Mouse (Mus musculus) hindbrain, embryonic 13.5 days (tissue): ENCODE data around the gene Tubgcp6. TPM values are rescaled to one million over a fixed set of nuclear protein-coding genes. Genes with fewer than 3 reads are reported as not detected.
A peak's percentile ranks its signal among the peaks of the same experiment; 100 is the strongest.

ENCODE experiments used
- ATAC-seq: fragments of 200-750 bp; cut with Nextera tagmentation; 2 replicates; pipeline ENCODE4 v1.8.0; 2017; ENCODE audit warnings: moderate TSS enrichment; ENCODE audit not compliant: low FRiP score
- H3K27ac ChIP-seq: fragments of 300-500 bp; sonication (generic); 2 replicates; pipeline ENCODE4 v1.5.1; 2015; ENCODE audit warnings: inconsistent platforms, mild to moderate bottlenecking, moderate library complexity
- H3K27me3 ChIP-seq: fragments of 300-500 bp; sonication (generic); 2 replicates; pipeline ENCODE4 v1.6.1; 2015; ENCODE audit warnings: mild to moderate bottlenecking, inconsistent platforms
- H3K36me3 ChIP-seq: fragments of 300-500 bp; sonication (generic); 2 replicates; pipeline ENCODE4 v1.6.1; 2015; ENCODE audit warnings: mild to moderate bottlenecking, inconsistent platforms
- H3K4me1 ChIP-seq: fragments of 300-500 bp; sonication (generic); replicated peaks from 2 replicates; pipeline ENCODE4 v1.6.1; 2015; ENCODE audit warnings: inconsistent platforms
- H3K4me2 ChIP-seq: fragments of 300-500 bp; sonication (generic); 2 replicates; pipeline ENCODE4 v1.6.1; 2015; ENCODE audit warnings: inconsistent platforms, mild to moderate bottlenecking, moderate library complexity
- H3K4me3 ChIP-seq: fragments of 300-500 bp; sonication (generic); 2 replicates; pipeline ENCODE4 v1.5.1; 2015; ENCODE audit warnings: mild to moderate bottlenecking, inconsistent platforms
- H3K9ac ChIP-seq: fragments of 300-500 bp; sonication (generic); 2 replicates; pipeline ENCODE4 v1.6.1; 2015; ENCODE audit warnings: mild to moderate bottlenecking, inconsistent platforms
- H3K9me3 ChIP-seq: fragments of 300-500 bp; sonication (generic); 2 replicates; pipeline ENCODE4 v1.6.1; 2016; ENCODE audit warnings: inconsistent platforms
- WGBS: fragments of 180-500 bp; shearing (Covaris S2); methylation state at CpG from one replicate; pipeline ENCODE4 v1.1.7; 2015; 5-methylcytosine and 5-hydroxymethylcytosine counted together
- polyA plus RNA-seq: library from polyadenylated mRNA; unstranded; fragments of >200 nt; fragmentation: Nextera tagmentation; extraction: Ambion mirVana; gene quantifications from 2 replicates; pipeline ENCODE4 v1.2.1, GENCODE M21; 2015

Gene Tubgcp6
- polyA plus RNA-seq, 1 experiment from 2014 or later = 17.5 TPM

DNA sequence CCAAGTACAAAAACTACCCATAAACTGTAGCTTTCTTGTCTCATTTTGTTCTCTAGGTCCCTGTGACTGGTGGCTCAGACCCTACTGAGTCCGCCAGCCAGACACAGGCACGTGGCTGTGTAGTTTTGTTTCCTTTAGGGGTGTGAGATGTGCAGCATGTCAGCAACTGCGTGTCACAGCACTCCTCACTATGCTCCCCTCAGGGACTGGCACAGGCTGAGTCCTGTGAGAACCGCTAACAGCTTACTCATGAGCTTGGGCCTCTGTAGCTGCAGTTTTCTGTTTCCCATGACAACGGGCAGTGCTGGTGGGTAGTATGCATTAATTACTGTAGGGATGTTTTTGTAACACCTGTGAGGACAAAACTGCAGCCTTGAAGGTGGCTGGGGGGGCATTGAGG, 30.7 kb downstream of the Tubgcp6 start:
- no peak overlapping the region for H3K4me2 ChIP-seq
- no peak overlapping the region for H3K4me3 ChIP-seq
- no peaks in the 10 kb centered on the region for H3K27me3 ChIP-seq
- no peak for ATAC-seq
- WGBS = 79% methylated on average over 5 of the region's 5 CpGs
- H3K4me1 ChIP-seq = peaks cover 29% of the 10 kb centered on the region
- H3K27ac ChIP-seq = no peak overlapping the region
- peak overlapping the region; percentile 51; the same call in 1 of the 2 replicates for H3K9ac ChIP-seq
- peaks cover 56% of the 10 kb centered on the region for H3K36me3 ChIP-seq
- no peaks in the 10 kb centered on the region for H3K9me3 ChIP-seq

DNA sequence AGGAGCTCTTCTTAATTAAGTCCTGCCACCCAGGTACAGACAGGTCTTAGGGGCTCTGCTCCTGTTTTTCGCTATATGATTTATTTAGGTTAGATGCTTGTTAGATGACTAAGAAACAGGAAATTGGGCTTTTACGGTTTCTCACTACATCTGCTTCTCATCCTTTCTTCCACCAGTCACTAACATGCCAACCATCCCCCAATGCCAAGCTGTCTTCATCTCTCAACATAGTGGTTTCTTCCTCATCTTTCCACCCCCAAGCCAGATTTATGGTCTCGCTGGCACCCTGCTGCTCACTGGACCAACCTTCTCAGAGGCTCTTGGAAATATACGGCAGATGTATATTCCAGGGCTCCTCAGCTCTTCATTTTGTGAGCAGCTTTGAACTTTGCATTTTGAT, 32.2 kb downstream of the Tubgcp6 start:
- peaks cover 56% of the 10 kb centered on the region for H3K36me3 ChIP-seq
- H3K9me3 ChIP-seq = no peaks in the 10 kb centered on the region
- no peak overlapping the region for H3K27ac ChIP-seq
- H3K27me3 ChIP-seq = no peaks in the 10 kb centered on the region
- peak overlapping the region; percentile 97 for H3K4me2 ChIP-seq
- WGBS = 87% methylated on average over 4 of the region's 4 CpGs
- 0 out of 2 replicates have a peak overlapping the region, but pooled peaks have one; percentile 96 for H3K9ac ChIP-seq
- ATAC-seq = no peak
- peaks cover 29% of the 10 kb centered on the region for H3K4me1 ChIP-seq
- H3K4me3 ChIP-seq = peak overlapping the region; percentile 71; the same call in 1 of the 2 replicates

DNA sequence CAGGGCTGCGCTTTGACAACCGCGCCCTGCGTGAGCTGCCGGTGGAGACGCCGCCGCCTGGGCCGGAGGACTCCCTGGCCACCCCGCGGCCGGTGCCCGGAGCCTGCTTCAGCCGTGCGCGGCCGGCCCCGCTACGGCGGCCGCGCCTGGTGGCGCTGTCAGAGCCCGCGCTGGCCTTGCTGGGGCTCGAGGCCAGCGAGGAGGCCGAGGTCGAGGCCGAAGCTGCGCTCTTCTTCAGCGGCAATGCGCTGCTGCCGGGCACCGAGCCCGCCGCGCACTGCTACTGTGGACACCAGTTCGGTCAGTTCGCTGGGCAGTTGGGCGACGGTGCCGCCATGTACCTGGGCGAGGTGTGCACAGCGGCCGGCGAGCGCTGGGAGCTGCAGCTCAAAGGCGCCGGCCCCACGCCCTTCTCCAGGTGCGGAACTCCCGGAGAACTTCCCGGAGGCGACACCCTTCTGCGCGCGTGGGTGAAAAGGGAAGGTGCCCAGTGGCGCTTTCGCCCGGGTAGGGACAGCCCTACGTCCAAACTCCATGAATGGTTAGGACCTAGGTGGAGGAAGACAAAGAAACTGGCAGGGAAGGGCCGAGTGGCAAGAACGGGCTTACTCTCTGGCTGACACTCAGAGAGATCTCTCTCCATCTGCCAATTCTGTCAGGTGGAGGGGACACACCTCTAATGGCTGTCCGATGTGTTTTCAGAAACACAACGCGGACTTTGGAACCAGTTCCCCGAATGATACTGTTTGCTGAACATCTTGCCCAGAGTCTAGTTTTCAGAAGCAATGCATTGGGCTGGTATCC, 33.5 kb downstream of the Tubgcp6 start:
- peak overlapping the region; percentile 97 for H3K4me2 ChIP-seq
- peak overlapping the region; percentile 88 for H3K27ac ChIP-seq
- peak overlapping the region; percentile 96 for H3K9ac ChIP-seq
- peaks cover 56% of the 10 kb centered on the region for H3K36me3 ChIP-seq
- H3K9me3 ChIP-seq = no peaks in the 10 kb centered on the region
- whole genome bisulfite sequencing = 4% methylated on average over 68 of the region's 68 CpGs
- ATAC-seq = peak; percentile 68
- H3K4me1 ChIP-seq = peaks cover 29% of the 10 kb centered on the region
- peak overlapping the region; percentile 71 for H3K4me3 ChIP-seq
- no peaks in the 10 kb centered on the region for H3K27me3 ChIP-seq

DNA sequence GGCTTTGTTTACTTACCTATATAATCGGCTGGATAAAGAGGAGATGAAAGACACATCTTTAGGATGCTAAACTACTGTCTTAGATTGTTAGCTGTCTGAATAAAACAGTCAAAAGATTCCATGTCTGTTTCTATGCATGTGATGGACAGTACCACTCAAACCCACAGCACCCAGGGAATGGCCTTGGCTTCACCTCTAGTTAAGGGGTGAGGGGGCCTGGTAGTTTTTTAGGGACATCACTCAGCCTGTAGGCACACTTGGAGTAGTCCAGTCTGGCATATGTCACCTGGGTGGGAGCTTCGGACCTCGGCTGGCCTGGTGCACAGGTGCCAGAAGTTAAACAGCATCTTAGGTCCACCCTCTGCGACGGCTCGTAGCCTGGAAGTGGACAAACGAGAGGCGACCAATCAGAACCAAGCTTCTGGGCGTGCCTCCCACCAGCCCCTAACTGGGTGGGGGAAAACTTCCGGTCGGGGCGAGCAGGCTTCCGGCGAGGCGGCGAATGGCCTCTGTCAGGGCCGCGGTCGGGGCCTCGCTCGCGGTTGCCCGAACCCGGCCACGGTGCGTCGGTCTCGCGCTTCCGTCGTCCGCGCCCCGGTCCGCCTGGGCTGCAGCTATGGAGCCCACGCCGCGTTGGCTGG, 34.2 kb downstream of the Tubgcp6 start, which contains the start of gene Selenoo:
Selenoo (plus strand) TSS at position 478 of the 641 bp plus-strand sequence.
- Histone ChIP-seq H3K4me3 (peak within 1 kb of the TSS; percentile 71), H3K4me2 (peak within 1 kb of the TSS; percentile 97), H3K27ac (peak within 1 kb of the TSS; percentile 88), H3K27me3 (no peaks in the 10 kb centered on the region), H3K4me1 (peaks cover 29% of the 10 kb centered on the region), H3K36me3 (peaks cover 56% of the 10 kb centered on the region), H3K9ac (peak within 1 kb of the TSS; percentile 96), H3K9me3 (no peaks in the 10 kb centered on the region)
- peak; percentile 94 for ATAC-seq
- 2% methylated on average over 36 of the region's 38 CpGs for WGBS

DNA sequence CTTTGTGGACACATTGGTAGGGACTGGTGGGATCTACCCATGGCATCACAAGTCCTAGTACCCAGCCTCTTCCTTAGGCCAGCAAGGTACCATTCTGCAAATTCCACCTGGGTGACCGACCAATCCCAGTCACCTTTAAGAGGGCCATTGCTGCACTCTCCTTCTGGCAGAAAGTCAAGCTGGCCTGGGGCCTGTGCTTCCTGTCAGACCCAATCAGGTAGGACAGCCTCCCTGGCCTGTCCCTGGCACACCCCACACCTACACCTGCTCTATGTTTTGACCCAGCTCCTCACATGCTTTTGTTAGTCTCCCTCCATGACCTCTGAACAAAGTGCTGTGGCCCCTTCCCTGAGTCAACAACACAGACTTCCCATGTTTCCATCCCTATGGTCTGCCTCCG, 38.1 kb downstream of the Tubgcp6 start:
- H3K9ac ChIP-seq = no peak overlapping the region
- no peak overlapping the region for H3K4me2 ChIP-seq
- no peaks in the 10 kb centered on the region for H3K27me3 ChIP-seq
- H3K4me1 ChIP-seq = peaks cover 14% of the 10 kb centered on the region
- H3K27ac ChIP-seq = no peak overlapping the region
- ATAC-seq = no peak
- H3K9me3 ChIP-seq = no peaks in the 10 kb centered on the region
- peaks cover 71% of the 10 kb centered on the region for H3K36me3 ChIP-seq
- WGBS = 86% methylated on average over 2 of the region's 2 CpGs
- H3K4me3 ChIP-seq = no peak overlapping the region

DNA sequence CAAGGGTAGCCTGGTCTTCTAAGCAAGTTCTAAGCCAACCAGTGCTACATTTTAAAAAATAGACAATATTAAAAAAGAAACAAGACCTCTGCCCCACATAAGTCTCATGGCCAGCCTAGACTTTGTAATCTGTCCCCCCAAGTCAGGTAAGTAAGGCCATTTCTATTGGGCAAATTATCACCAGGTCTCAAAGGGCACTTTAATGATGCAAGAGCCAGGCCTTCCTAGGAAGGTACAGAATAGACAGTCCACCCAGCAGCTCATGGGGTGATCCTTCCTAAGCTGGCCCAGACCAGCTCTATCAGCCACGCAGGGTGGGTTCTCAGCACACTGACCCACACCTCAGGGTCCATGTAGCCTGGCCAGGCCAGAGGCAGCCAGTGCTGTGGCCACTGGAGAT, 39.0 kb downstream of the Tubgcp6 start:
- Histone ChIP-seq H3K4me1 (peaks cover 11% of the 10 kb centered on the region), H3K4me2 (no peak overlapping the region), H3K27ac (no peak overlapping the region), H3K27me3 (no peaks in the 10 kb centered on the region), H3K36me3 (peaks cover 78% of the 10 kb centered on the region), H3K4me3 (no peak overlapping the region), H3K9me3 (no peaks in the 10 kb centered on the region), H3K9ac (no peak overlapping the region)
- 100% methylated on average over 1 of the region's 1 CpGs for WGBS
- no peak for ATAC-seq

DNA sequence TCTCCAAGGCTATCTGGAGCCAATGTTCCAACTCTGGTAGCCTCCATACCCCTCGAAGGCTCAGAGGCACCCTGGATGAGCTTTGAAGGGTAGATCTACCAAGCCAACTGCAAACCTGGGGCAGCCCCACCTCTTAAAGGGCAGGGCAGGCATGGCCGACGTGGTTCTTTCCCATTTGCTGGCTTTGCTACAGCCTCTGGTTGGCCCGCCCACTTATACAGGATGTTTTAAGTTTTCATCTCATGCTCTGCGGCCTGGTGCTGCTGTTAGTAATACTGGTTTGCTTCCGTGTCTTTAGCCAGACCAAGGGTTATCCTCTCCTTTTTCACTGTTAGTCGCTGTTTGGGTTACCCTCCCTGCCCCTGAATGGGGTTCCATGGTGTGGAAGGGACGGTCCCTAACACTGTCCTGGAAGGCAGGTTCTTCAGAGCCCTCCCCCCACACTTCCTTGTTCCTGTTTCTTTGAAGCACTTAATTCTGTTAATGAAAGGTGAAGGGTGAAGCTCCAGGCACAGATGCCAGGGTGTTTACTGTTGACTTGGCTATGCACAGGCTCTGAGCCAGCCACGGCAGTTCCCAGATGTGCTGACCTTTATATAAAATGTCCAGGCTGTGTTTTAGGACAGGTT, 44.6 kb downstream of the Tubgcp6 start:
- ATAC-seq = no peak
- Histone ChIP-seq H3K4me1 (peaks cover 46% of the 10 kb centered on the region), H3K27me3 (no peaks in the 10 kb centered on the region), H3K9ac (peak overlapping the region; percentile 94), H3K9me3 (no peaks in the 10 kb centered on the region), H3K4me3 (0 out of 2 replicates have a peak overlapping the region, but pooled peaks have one; percentile 84), H3K36me3 (peaks cover 37% of the 10 kb centered on the region), H3K4me2 (peak overlapping the region; percentile 95), H3K27ac (no peak overlapping the region)
- 78% methylated on average over 9 of the region's 9 CpGs for WGBS

DNA sequence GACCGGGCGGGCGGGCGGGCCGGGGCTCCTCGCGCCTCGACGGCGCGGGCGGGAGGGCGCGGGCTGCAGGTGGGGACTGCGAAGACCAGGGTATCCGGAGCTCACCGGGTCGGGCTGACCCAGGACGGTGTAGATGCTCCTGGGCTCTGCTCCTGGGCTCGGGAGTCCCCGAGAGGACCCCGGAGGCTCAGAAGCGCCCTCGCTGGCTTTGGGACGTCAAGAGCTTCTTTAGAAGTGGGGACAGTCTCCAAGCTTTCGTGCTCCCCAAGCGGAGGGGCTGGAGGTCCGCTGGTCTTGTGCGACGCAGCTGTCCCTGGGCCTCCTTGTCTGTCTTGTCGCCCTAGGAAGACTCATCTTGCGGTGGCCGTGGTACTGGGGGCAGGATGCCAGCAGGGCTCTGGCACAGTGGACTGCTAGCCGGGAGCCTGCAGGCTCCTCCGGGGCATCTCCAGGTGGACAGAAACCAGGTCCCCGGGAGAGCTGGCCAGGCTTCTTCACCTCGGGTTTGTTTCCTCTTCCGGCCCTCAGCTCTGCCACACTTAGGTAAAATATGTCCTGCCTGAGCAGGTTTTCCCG, 46.7 kb downstream of the Tubgcp6 start:
- under 1% methylated on average over 26 of the region's 39 CpGs for WGBS
- Histone ChIP-seq H3K4me2 (peak overlapping the region; percentile 95), H3K36me3 (peaks cover 17% of the 10 kb centered on the region)

DNA sequence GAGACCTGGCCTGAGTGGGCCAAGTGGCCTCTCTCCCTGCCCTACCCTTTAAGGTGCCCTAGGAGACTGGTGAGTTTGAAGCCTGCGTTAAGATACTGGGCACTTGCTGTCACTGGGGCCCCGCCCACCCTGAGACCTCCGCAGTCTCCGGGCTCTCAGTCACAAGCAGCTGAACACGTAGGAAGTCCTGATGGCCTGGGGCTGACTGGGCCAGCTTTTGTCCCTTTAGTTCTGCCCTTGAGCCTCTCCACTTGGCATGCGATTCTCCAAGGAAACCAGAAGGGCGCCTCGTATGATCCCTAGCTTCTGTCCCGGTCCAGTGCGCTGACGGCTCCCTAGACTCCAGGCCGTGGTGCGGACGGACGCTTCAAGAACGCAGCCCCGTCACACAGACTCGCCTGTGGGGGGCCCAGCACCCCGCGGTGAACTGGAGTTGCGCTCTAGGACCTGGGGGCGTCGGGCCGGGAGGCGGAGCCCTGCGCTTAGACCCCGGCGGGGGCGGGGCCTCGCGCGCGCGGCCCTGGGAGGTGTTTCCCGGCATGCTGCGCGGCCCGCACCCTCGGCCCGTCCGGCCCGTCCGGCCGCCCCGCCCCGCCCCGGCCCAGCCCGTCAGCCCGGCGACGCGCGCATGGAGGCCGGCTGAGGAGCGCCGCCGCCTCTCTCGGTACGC, 47.3 kb downstream of the Tubgcp6 start:
- WGBS = 0% methylated on average over 24 of the region's 59 CpGs
- Histone ChIP-seq H3K4me1 (peaks cover 46% of the 10 kb centered on the region), H3K9ac (peak overlapping the region; percentile 94), H3K4me3 (peak overlapping the region; percentile 84), H3K27ac (peak overlapping the region; percentile 92), H3K9me3 (no peaks in the 10 kb centered on the region), H3K4me2 (peak overlapping the region; percentile 95), H3K27me3 (peaks cover 3% of the 10 kb centered on the region; the same call in 1 of the 2 replicates), H3K36me3 (peaks cover 10% of the 10 kb centered on the region)
- ATAC-seq = peak; percentile 92

More for the DNA sequence above, 46.7 kb downstream of the Tubgcp6 start:
- peak overlapping the region; percentile 94 for H3K9ac ChIP-seq
- peak overlapping the region; percentile 84 for H3K4me3 ChIP-seq
- H3K9me3 ChIP-seq = no peaks in the 10 kb centered on the region
- H3K4me1 ChIP-seq = peaks cover 46% of the 10 kb centered on the region
- peak overlapping the region; percentile 92 for H3K27ac ChIP-seq
- peak; percentile 76 for ATAC-seq
- no peaks in the 10 kb centered on the region for H3K27me3 ChIP-seq

DNA sequence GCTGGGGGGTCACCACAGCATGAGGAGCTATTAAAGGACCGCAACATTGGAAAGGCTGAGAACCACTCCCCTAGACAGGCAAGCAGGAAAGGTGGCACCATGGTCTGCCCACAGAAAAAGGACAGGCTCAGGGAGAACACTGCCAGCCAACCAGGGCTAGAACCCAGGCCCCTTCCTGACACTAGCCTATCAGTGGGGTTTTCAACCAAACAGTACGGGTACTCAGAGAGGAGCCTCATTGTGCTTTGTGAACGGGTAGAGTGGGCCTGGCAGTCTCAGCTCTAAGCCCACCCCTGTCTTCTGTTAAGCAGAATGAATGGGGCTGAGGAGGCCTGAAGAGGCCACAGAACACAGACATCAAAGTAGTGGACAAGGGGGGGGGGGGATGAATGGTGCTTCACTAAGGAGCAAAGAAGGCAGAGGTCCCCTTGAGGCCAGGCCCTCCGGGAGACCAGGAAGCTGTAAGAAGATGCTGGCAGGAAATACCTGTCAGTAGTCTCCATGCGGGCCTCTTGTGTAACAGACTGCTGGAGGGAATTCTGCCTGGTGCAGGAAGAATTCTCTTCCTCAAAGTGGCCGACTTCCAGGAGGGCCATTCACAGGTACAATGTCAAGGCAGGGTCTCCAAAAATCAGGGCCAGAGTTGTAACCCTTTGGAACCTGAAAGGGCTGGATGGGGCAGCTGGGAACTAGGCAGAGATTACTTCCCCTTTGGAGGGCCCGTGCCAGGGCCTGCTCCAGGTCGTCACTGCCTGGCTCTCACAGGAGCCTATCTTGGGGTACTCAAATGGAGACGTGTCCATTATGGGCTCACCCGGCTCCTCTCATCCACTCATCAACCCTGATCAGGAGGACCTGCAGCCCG, 48.1 kb downstream of the Tubgcp6 start, which contains the start of gene Trabd:
Trabd (plus strand) TSS at position 512 of the 865 bp plus-strand sequence.
- H3K4me3 ChIP-seq = peak within 1 kb of the TSS; percentile 84
- peaks cover 46% of the 10 kb centered on the region for H3K4me1 ChIP-seq
- no peak for ATAC-seq
- H3K9me3 ChIP-seq = no peaks in the 10 kb centered on the region
- H3K27ac ChIP-seq = peak within 1 kb of the TSS; percentile 92
- peaks cover 11% of the 10 kb centered on the region; the same call in 1 of the 2 replicates for H3K27me3 ChIP-seq
- WGBS = 26% methylated on average over 11 of the region's 11 CpGs
- peak within 1 kb of the TSS; percentile 94 for H3K9ac ChIP-seq
- H3K4me2 ChIP-seq = peak within 1 kb of the TSS; percentile 95
- peaks cover 10% of the 10 kb centered on the region for H3K36me3 ChIP-seq
